Mouse (Mus musculus): ENCODE measurements around the gene Frmpd4. TPM values are rescaled to one million over a fixed set of nuclear protein-coding genes. Genes with fewer than 3 reads are reported as not detected.

The Frmpd4 gene
- total RNA-seq, 2 experiments from 2014 or later = 57.0 to 58.7 TPM

DNA sequence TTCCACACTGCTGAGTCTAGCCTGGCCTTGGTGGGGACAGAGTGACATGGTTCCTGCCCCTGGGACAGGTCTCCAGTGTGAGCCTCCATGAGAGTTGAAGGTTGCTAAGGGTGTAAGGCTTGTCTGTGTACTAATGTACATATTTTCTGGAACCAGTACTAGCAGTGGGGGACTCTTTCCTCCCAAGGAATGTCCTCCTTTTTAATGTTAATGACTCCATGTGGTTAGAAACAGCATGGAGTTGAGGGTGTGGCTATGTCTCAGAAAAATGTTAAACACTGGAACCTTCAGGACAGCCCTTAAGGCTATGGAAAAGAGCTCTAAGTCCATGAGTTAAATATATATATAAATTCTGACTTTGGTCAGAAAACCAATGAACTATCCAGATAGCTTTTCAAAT is 436.0 kb downstream of the Frmpd4 start:
- DNase-seq (ENCODE audit: low spot score in 2 of 2) = no peak

DNA sequence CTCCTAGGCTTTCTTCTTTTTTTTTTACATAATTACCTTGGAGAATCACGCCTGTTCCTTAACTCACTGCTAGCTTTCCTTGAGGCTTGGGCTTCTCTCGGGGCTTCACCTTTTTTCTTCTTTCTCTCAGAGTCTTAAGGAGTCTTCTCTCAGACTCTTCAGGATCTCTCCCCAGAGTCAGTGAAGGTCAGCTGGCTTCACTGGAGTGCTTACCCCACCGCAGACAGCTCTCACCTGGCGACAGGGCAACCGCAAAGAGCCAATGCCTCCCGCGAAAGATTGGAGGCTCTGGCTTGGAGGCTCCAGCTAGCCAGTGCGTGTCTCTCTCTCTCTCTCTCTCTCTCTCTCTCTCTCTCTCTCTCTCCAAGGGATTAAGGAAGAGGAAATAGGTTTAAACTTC is 453.0 kb downstream of the Frmpd4 start:
- no peak for DNase-seq (ENCODE audit: low spot score in 2 of 2)

DNA sequence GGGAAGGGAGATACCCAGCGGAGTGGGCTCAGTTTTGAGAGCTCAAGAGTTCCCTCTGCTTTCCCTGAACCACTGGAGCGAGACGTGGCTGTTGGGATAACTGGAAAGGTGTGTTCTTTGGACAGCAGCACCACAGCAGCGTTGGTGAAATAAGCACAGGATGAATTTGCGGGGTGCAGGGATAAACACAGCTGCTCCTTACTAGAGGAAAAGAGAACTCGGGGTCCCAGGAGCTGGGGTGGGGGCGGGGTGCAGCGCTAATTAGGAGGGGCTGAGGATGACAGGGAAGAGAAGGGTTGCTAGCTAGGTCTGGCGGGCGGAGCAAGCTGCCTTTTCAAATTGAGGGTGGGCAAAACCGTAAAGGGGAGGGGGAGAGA is 453.5 kb downstream of the Frmpd4 start:
- DNase-seq (ENCODE audit: low spot score in 2 of 2) = no peak

DNA sequence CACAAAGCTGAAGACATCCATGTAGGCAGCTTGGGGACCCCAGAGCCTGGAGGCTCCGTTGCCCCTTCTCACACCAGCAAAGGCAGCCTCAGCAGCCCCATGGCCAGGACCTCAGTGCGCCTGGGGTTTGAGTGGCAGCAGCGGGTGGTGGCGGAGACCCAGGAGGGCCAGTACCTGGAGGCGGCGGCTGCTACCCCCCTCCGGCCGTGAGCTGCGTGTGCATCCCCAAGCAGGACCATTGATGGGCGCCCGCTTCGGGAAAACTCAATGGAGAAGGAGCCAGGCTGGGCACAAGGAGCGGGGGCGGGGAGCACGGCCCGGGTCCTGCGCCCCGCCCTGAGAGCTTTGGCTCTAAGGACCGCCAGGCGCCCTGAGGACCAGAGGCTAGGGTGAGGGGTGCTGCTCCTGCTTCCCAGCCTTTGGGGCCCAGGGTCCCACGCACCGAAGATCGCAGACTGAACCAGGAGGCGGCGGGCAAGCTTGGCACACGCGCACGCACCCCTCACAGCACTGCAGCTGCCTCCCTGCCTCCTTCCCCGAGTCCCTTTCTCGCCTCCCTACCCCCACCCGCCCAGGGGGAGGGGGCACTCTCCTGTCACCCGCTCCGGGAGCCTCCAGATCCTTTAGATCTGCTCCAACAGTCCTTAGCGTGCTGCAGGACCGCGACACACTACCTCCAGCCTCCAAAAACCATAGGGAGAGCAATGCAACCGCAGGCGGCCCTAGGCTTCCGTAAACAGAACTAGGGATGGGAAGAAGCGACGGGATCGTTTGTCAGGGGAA is 454.0 kb downstream of the Frmpd4 start:
- peak; percentile 13 to 45 for DNase-seq (ENCODE audit: low spot score in 2 of 2)

DNA sequence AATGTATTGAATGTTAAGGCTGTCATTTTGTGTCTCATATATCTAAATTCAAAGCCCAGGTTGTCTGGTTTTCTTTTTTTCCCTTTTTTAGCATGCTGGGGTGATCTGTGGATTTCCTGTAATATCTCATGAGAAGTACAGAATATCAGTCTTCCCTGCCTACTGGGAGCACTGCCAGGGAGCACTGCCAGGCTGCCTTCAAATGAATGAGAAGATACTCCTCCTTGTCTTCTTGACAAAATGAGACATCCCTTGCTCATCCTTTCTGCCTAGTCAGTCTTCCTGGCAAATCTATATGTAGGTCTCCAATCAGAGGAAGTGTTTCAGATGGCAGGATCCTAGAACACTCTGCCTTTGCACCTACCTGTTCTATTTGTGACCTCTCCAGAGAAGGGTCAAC is 535.4 kb downstream of the Frmpd4 start:
- peak in 1 of 2 experiments; percentile 9 for DNase-seq (ENCODE audit: low spot score in 2 of 2)

DNA sequence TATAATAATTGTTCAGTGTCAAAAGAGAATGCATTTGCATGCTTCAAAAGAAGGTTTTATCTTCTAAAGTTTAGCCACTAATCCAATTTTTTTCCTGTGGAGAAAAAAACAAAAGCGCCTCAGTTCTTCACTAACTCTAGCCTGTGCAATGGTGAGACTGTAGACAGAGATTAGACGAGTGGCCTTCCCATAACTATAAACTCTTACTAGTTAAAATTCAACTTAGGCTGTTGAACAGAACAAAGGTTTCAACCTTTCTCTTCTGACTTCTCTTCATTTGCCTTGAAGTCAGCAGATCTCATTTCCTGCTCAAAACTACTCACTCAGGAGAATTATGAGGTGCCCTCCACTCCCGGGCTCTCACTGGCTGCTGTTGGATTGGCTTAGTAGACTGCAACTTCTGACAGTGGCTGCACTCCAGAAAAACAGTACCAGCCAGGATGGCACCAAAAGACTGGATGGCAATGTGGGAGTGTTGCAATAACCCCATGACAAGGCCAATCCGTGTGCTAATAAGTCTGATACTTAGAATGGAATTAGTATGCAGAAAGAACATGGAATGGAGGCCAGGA is 556.4 kb downstream of the Frmpd4 start:
- peak in 1 of 2 experiments; percentile 2 for DNase-seq (ENCODE audit: low spot score in 2 of 2)

DNA sequence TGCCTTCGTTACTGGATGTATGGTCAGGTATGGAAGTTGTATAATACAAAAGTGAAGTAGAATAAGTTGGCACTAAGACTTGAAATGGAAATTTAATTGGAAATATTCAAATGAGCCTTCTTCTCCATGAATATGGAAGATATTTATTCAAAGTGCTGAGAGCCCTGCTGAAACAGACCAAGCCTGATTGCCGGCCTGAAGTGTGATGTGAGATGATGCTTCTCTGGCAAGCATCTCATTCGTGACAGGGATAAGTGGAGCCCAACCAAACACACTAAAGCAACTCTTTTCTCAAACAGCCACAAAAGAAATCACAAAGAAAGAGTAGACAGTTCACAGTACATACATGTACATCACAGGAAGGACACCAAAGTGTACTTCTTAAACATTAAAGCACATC is 559.2 kb downstream of the Frmpd4 start:
- DNase-seq (ENCODE audit: low spot score in 2 of 2) = peak in 1 of 2 experiments; percentile 1

DNA sequence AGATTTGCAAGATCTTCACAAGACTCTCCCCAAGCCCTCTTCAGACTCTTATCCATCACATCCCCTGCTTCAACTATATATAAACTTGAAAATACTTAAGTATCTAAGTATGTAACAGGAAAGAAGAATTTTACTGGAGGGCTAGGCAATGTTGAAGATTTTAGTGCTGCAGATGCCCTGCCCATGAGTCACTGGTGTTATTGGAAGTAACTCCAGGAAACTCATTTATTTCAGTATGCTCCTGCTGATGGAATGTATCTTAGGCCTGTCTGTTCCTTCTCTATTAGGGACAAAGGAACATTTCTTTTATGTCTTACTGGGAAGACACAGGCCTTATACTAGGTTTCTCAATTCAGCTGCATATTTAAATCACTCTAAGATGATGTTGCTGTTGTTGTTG is 592.2 kb downstream of the Frmpd4 start:
- no peak for DNase-seq (ENCODE audit: low spot score in 2 of 2)

DNA sequence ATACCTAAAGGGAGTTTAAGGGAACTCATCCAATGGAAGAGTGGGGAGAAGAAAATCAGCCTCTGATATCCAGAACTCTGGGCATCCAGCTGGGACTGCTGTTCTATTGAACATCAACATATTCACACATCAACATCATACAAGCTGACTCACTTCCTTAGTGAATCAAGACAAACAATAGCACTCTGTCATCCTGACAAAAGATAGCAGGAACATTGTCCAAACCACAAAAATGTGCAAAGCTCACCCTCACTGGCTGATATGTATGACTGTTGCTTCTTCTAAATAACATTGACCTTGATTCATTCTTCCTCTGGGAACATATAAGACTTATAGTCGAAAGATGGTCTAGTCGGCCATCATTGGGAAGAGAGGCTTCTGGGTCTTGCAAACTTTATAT is 625.8 kb downstream of the Frmpd4 start:
- DNase-seq (ENCODE audit: low spot score in 2 of 2) = no peak

DNA sequence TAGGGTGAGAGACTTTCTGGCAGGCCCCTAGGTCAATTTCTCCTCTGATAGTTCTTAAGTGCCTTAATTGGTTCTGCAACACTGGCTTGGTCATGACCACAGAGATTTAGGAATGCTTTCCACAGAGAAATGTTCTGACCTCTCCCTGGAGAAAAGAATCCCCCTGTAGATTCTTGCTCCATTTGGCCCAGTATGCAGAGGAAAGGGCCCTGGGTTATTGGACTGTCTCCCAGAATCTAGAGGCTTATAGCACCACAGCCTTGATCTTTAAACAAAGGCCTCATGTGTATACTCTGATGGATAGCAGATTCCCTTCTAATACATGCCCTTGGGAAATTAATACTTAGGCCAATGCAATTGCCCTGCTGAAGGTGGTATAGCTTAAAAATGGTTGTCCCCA is 667.5 kb downstream of the Frmpd4 start:
- DNase-seq (ENCODE audit: low spot score in 2 of 2) = no peak

DNA sequence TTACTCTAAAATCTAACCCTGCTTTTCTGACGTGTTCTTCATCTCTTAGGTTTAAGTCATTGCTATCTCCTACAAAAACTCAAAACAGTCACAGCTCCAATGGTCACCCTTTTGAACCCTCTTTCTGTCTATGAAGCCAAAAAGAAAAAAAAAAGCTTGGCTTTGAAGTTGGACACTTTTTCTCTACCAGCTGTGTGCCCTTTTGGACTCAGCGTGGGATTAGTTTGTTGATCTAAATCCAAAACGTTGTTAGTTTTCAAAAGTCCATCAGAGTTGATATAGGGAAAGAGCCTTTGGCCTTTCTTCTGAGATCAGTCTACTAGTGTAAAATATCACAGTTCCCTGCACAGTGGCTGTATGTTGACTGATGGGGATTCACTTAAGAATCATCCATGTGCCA is 676.0 kb downstream of the Frmpd4 start:
- DNase-seq (ENCODE audit: low spot score in 2 of 2) = no peak

DNA sequence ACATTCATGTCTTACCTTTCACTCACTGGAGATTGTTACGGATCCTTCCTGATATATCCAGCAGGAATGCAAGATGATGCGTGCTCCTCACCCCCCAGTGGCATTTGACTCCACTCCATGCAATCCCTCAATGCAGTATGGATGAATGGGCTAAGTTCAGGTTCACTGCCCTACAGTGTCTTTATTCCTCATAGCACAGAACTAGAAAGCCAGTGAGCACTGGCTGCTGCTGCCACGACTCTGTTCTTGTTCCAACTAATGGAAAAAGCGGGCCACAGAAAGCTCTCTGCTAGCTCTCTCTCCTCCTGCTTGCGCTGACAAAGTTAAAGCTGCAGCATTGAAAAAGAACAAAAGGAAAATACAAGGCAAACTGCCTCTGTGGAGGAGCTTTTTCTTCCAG is 722.2 kb downstream of the Frmpd4 start:
- DNase-seq (ENCODE audit: low spot score in 2 of 2) = no peak

DNA sequence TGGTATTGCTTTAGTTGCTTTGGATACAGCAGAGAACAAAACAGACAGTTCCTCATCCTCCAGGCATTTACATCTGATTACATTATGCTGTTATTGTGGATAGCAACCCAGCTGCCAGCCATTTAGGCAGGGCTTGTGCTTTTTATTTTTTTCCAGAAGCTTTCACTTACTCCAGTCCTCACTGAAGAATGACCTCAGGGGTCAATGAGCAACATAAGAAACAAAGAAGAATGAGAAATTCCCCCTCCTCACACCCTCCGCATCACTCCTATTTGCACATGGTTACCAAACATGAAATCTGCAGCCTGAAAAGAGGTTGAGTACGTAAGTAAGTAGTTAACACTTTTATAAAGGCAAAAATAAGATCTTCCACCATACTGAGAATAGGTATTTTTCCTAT is 744.5 kb downstream of the Frmpd4 start:
- DNase-seq (ENCODE audit: low spot score in 2 of 2) = no peak

DNA sequence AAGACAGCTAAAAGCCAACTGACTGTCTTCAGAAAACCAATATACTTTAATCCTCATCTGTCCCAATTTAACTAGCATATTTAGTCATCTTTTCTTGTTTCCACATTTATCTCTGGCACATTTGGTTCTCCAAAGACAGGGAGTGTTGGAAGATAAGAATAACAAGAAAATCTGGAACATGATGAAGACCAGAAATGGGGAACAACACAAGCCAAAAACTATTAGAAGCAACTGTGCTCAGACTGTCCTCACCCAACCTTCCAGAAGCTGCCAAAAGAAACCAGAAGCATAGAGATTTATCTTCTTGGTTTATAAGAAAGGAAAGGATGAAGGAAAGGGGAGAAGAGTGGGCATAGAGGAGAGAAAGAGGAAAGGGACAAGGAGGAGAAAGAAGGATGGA is 748.6 kb downstream of the Frmpd4 start:
- DNase-seq (ENCODE audit: low spot score in 2 of 2) = peak in 1 of 2 experiments; percentile 19

DNA sequence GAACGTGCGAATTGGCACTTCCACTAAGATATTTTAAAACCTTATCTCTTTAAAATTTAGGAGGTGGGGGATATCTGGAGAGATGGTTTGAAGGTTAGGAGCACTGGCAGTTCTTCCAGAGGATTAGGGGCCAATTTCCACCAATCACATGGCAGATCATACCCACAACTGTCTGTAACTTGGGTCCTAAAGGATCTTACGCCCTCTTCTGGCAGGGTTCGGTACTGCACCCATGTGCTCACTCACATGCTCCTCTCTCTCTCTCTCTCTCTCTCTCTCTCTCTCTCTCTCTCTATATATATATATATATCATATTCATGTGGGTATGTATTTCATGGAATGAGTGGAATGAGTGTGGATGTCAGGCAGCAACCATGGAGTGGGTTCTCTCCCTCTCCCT is 759.7 kb downstream of the Frmpd4 start:
- DNase-seq (ENCODE audit: low spot score in 2 of 2) = no peak

DNA sequence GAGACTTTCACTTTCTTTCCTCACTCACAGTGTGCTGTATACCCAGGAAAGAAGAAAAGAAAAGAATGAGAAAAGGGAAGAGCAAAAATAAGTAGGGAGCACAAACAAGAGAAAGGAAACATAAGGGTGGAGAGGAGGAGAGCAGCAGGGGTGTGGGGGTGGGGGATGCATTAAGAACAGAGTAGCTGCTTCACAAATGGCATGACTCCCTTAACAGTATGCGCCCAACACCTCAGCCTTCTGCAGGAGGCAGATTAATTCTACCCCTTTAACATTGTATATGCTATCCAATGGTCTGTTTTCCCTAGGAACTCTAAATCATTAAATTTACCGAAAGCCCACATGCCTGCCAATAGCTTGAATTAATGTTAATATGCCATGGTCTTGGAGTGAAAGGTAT is 766.9 kb downstream of the Frmpd4 start:
- no peak for DNase-seq (ENCODE audit: low spot score in 2 of 2)

DNA sequence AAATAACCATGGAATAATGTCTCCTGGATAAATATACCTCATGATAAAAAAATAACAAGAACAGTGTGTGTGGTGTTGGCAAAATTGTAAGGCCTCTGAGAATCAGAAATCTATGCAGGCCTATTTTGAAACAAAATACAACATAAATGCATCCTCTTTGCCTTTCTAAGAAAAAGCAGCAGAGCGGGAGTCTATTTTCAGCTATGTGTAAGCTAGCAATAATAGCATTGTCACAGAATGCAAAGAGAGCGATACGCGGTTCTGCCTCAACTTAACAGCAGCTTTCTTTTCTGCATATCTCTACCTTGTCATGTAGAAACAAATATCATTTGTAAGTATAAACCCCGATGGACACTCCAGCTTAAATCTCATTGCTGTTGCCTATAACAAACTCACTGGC is 768.5 kb downstream of the Frmpd4 start:
- DNase-seq (ENCODE audit: low spot score in 2 of 2) = no peak

DNA sequence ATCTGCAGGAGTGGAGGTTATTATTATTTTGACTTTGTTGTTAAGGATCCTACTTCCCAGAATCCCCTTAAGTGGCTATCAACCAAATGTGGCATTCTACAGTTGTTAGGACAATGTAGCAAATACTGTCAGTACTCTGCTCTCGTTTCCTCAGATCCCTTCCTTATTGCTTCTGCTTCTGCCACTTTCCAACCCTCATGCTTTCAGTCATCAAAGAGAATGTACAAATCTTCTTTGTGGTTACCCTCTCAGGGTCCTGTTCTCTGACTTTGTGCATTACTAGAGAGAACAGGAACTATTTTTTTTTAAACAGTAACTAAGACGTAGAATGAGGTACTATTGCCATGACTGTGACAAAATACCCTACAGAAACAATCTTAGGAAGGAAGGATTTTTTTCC is 788.3 kb downstream of the Frmpd4 start:
- no peak for DNase-seq (ENCODE audit: low spot score in 2 of 2)

DNA sequence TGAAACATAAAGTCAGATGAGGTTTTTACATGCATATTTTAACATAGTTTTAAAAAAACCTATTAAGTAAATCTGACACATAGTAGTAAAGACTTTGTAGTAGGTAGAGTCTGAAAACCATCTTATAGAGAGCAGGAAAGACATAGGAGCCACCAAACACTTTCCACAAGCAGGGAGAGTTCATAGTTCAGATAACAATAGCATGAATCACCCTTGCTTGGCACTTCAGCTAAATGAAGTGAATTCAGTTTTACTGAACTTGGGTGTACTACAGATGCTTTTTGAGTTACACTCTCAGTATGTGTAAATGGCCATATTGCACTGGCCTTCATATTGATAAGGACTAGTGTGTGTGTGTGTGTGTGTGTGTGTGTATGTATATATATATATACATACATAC is 793.5 kb downstream of the Frmpd4 start:
- DNase-seq (ENCODE audit: low spot score in 2 of 2) = no peak

DNA sequence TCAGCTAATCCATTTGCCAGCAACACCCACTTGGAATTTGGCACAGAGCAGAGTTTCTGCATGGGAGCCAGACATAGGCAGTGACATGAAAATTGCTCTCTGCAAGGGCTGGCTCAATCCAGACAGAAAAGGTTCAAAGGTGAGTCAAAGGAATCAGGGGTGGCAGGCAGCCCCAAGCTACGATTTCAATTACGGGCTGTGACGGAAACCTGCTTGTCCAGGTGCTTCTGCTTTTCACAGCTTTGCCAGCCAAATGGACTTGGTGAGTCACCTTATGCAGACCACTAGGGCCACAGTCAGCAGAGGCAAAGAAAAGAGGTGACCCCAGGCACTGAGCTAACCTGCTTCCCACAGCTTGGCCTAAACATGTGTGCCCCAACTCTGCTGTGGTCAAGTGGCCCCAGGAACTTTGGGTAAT is 857.5 kb downstream of the Frmpd4 start:
- no peak for DNase-seq (ENCODE audit: low spot score in 2 of 2)

DNA sequence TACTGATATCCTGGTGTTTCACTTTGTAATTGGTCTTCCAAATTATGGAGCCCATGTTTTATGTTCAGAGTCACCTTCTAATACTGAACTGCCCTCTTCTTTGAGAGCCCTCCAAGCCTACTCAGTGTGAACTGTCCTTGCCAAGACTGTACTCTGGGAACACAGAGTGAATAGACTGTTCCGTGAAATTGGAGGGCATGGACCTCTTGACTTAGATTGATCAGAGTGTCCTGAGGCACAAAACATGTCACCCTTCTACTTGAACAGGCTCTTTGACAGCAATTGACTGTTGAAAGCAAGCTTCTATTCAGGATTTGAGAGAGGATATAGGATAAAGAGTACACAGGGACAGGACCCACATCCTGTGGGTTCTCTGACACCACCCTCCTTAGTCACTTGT is 857.9 kb downstream of the Frmpd4 start:
- no peak for DNase-seq (ENCODE audit: low spot score in 2 of 2)

DNA sequence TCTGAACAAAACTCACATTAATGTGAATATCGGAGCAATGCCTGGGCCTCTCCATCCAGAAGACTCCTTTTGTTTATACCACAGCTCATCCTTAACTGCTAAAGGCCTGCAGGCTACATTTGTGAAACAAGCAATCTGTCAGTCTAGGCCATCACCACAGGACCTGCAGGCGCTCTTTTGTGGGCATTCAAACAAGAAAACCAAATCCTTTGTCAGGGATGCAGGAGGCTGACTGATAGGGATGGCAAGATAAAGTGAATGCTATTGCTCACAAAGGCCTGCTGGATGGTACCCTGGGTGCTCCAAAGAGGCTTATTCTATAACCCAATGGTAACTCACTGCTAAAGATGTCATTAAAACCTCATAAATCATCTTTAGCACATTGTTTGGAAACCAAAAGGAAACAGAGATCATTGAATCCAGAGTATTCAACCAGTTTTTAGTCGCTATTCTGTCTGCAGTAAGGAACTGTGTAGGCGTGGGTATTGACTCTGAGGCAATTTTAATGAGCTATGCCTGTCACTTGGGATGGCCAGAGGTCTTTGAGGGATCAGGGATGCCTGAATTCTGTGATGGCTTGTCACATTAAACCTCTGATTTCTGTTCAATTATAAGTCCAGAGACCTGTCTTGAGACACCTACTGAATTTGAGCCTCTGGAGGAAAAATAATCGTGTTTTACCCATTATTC is 922.1 kb downstream of the Frmpd4 start:
- DNase-seq (ENCODE audit: low spot score in 2 of 2) = no peak

DNA sequence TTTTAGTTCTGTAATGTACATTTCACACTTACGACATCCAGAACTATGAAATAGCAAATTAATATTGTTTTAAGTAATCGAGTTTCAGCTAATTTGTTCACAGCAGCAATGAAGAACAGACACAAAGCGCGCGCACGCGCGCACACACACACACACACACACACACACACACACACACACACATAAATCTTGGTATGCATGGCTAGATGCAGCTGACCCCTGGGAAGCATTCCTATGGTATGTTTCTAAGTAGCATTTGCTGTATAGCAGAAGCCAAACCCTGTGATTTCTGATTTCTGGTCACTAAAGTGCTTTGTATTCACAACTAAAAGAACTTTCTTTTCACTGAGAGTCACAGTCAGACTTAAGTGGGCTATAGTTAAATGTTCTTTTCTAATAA is 922.8 kb downstream of the Frmpd4 start:
- no peak for DNase-seq (ENCODE audit: low spot score in 2 of 2)
